Mouse (Mus musculus) left cerebral cortex, adult 8-10 months (tissue): ENCODE results near the gene Gm5460. TPM values are rescaled to one million over a fixed set of nuclear protein-coding genes. Genes with fewer than 3 reads are reported as not detected.

Experiments used
- DNase-seq, 2 experiments: peaks; one replicate each; pipeline ENCODE4 v3.0.0; 2022; ENCODE audit warnings: low spot score in 2 of 2
- total RNA-seq, 4 experiments: library from RNA; stranded (reverse); gene quantifications; 2 replicates each; pipeline ENCODE4 v1.2.4; 2022

Gene Gm5460
- total RNA-seq, 4 experiments from 2014 or later: not detected

DNA sequence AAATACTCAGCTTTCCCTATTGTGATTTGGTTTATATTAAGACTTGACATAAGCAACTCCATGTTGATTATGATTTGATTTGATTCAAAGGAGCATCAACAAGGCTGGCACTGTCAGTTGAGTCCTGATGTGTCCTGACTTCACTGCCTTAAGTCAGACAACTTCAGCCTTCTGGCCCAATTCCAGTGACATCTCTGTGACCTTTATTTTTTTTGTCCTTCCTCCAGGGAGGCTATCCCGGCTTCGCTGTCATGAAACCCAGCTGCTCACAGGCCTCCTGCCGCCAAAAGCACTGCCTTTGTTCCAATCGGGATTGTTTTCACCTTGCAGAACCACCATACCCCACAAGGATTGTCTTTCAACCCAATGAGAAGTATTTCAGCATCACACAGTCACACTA, 58.8 kb downstream of the Gm5460 start:
- no peak for DNase-seq

DNA sequence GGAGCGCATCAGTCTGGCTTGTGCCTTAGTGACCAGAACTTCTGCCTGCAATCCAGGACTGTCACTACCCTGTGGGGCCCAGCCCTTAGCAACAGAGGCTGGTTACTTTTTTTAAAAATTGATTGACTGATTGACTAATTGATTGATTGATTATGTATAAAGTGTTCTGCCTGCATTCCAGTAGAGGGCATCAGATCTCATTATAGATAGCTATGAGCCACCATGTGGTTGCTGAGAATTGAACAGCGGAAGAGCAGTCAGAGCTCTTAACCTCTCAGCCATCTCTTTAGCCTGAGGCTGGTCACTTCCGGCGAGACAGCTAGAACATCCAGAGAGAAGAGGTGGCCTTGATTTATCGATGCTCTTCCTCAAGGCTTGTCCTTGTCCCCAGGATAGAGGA, 60.7 kb downstream of the Gm5460 start:
- DNase-seq: no peak

GRCm38 (mm10) chr14:34078293-34078692, 61.7 kb downstream of the Gm5460 start:
- no peak for DNase-seq

DNA sequence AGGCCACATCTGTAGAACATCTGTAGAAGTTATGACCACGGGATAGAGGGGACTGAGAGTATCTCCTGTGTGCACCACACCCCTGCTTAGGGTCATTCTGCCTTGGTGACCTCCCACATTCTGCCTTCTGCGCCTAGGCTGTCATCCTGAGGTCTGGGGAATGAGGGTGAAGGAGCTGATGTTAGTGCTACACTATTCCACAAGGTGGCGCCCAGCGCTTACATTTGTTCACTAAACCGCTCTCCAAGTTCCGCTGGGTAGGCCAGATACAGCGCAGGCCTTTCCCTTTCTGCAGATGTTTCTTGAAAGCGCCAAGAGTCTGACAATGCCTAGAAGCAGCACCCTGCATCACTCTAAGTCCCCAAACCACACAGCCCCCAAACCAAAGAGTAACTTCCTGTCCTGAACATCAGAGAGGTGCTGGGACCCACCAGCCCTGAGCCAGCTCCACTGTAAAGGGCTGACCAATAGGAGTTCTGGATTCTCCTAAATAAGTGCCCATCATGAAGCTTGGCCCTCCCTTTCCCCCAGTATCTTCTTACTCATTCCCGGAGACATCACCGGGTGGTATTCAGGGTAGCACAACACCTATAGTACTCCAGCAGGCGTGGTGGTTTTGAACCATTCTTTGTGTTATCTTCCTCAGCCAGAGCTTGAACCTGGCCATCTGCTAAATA, 63.9 kb downstream of the Gm5460 start:
- peak; percentile 13 to 16 for DNase-seq

GRCm38 (mm10) chr14:34085731-34086130, 69.2 kb downstream of the Gm5460 start, which contains the start of gene Anxa8:
Anxa8 (plus strand) TSS chr14:34085981.
- no peak for DNase-seq

GRCm38 (mm10) chr14:34086806-34087205, 70.2 kb downstream of the Gm5460 start:
- no peak for DNase-seq

GRCm38 (mm10) chr14:34087856-34088398, 71.4 kb downstream of the Gm5460 start:
- no peak for DNase-seq

DNA sequence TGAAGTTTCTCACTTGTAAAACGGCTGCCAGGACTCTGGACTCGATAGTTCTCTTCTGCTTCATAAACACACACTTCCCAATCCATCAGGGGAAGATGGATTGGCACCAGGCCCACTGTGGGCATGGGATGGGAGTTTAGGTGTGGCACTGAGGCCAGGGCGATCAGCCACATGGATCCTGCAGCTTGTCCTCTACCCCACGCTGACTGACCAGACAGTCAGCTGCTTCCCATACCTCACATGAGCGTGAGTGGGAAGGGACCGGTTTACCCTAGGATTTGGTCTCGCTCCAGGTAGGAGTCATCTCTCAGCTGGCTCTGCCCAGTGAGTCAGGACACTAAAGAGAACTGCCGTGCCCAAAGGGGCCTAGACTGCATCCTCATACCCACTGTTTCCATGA, 73.2 kb downstream of the Gm5460 start:
- DNase-seq: no peak

DNA sequence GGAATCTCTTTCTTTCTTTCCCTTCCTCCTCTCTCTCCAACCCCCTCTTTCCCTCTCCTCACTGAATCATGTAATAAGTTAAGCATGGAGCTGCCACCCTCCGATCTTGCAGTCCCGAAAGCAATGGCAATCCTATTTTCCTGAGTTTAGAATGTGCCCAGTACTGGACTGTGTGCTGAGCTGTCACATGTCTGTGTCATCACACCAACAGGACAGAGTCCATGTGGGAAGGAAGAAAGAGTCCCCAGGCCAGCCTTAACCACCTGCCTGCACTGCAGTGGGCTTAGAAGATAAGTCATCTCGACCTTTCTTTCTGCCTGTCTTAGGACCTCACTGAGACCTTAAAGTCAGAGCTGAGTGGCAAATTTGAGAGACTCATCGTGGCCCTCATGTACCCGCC, 74.9 kb downstream of the Gm5460 start:
- no peak for DNase-seq

- DNase-seq: no peak
Observed at GRCm38 (mm10) chr14:34092856-34093255, 76.3 kb downstream of the Gm5460 start.

GRCm38 (mm10) chr14:34096161-34096560, 79.6 kb downstream of the Gm5460 start:
- DNase-seq: no peak

Other genes starting within 250 kb of the Gm5460 start
- gene Gdf10, start 93.2 kb upstream of the Gm5460 start, total RNA-seq: 1 to 10 TPM; 2.8 to 3.4 (median 2.9) TPM
- gene Gdf2, start 75.7 kb upstream of the Gm5460 start, total RNA-seq: not detected
- gene Rbp3, start 62.8 kb upstream of the Gm5460 start, total RNA-seq: under 1 TPM in 1 of 4 experiments, not detected in 3; 0.32 TPM
- gene Zfp488, start 38.0 kb upstream of the Gm5460 start, total RNA-seq: 1 to 10 TPM; 3.4 to 4.6 (median 4.2) TPM
- gene Gm30083, start 1.6 kb upstream of the Gm5460 start, total RNA-seq: not detected
- gene Antxrl, start 35.9 kb downstream of the Gm5460 start, total RNA-seq: not detected
- under 1 TPM; 0.60 to 0.96 (median 0.72) TPM for gene Anxa8, start 69.2 kb downstream of the Gm5460 start, total RNA-seq
- gene A630023A22Rik, start 86.0 kb downstream of the Gm5460 start, total RNA-seq: not detected
- not detected for gene Npy4r, start 135.7 kb downstream of the Gm5460 start, total RNA-seq
- 1 to 10 TPM; 2.9 to 3.5 (median 3.2) TPM for gene Gprin2, start 184.9 kb downstream of the Gm5460 start, total RNA-seq
- gene Syt15, start 202.8 kb downstream of the Gm5460 start, total RNA-seq: under 1 TPM; 0.33 to 0.80 (median 0.52) TPM